Mouse (Mus musculus) forebrain, embryonic 11.5 days (tissue): ENCODE measurements around the gene Gm44973. TPM values are rescaled to one million over a fixed set of nuclear protein-coding genes. Genes with fewer than 3 reads are reported as not detected.
A peak's percentile ranks its signal among the peaks of the same experiment; 100 is the strongest.
"Not testable (repeated sequence)": the region's sequence is repeated elsewhere in the genome, so short reads cannot be mapped to it uniquely, and the experiment has no call there.

Source experiments
- ATAC-seq: fragments of 200-750 bp; cut with Nextera tagmentation; replicated peaks from 2 replicates; pipeline ENCODE4 v1.8.0; 2017; ENCODE audit warnings: moderate TSS enrichment; ENCODE audit not compliant: low FRiP score
- DNase-seq: peaks from one replicate; pipeline ENCODE4 v3.0.0-alpha.2; 2017; ENCODE audit warnings: low spot score
- H3K27ac ChIP-seq: fragments of 300-500 bp; sonication (generic); 2 replicates; pipeline ENCODE4 v1.5.1; 2014; ENCODE audit warnings: low read depth, low read length
- H3K27me3 ChIP-seq: fragments of 300-500 bp; sonication (generic); 2 replicates; pipeline ENCODE4 v1.6.1; 2014; ENCODE audit warnings: mild to moderate bottlenecking, low read length, mixed read lengths; ENCODE audit not compliant: control insufficient read depth, insufficient read depth
- H3K36me3 ChIP-seq: fragments of 300-500 bp; sonication (generic); 2 replicates; pipeline ENCODE4 v1.6.1; 2014; ENCODE audit warnings: mild to moderate bottlenecking, low read length, moderate library complexity, mixed read lengths; ENCODE audit not compliant: control insufficient read depth, insufficient read depth
- H3K4me1 ChIP-seq: fragments of 300-500 bp; sonication (generic); replicated peaks from 2 replicates; pipeline ENCODE4 v1.6.1; 2014; ENCODE audit warnings: low read length, mixed read lengths; ENCODE audit not compliant: control insufficient read depth, insufficient read depth
- H3K4me2 ChIP-seq: fragments of 300-500 bp; sonication (generic); 2 replicates; pipeline ENCODE4 v1.6.1; 2014; ENCODE audit warnings: low read depth, mild to moderate bottlenecking, low read length, moderate library complexity, mixed read lengths; ENCODE audit not compliant: severe bottlenecking
- H3K4me3 ChIP-seq: fragments of 300-500 bp; sonication (generic); 2 replicates; pipeline ENCODE4 v1.5.1; 2014; ENCODE audit warnings: low read depth, low read length
- H3K9ac ChIP-seq: fragments of 300-500 bp; sonication (generic); 2 replicates; pipeline ENCODE4 v1.6.1; 2014; ENCODE audit warnings: low read length
- H3K9me3 ChIP-seq: fragments of 300-500 bp; sonication (generic); 2 replicates; pipeline ENCODE4 v1.6.1; 2016; ENCODE audit warnings: low read length, mixed read lengths; ENCODE audit not compliant: control insufficient read depth
- WGBS: fragments of 180-500 bp; shearing (Covaris S2); extraction: QIAGEN DNeasy Blood & Tissue Kit; methylation state at CpG from one replicate; pipeline ENCODE4 v1.1.7; 2014; 5-methylcytosine and 5-hydroxymethylcytosine counted together
- polyA plus RNA-seq: library from polyadenylated mRNA; unstranded; fragments of >200 nt; fragmentation: Nextera tagmentation; extraction: Ambion mirVana; gene quantifications from 2 replicates; pipeline ENCODE4 v1.2.1, GENCODE M21; 2014

Gene Gm44973
- polyA plus RNA-seq, 1 experiment from 2014 or later: 0.23 TPM

DNA sequence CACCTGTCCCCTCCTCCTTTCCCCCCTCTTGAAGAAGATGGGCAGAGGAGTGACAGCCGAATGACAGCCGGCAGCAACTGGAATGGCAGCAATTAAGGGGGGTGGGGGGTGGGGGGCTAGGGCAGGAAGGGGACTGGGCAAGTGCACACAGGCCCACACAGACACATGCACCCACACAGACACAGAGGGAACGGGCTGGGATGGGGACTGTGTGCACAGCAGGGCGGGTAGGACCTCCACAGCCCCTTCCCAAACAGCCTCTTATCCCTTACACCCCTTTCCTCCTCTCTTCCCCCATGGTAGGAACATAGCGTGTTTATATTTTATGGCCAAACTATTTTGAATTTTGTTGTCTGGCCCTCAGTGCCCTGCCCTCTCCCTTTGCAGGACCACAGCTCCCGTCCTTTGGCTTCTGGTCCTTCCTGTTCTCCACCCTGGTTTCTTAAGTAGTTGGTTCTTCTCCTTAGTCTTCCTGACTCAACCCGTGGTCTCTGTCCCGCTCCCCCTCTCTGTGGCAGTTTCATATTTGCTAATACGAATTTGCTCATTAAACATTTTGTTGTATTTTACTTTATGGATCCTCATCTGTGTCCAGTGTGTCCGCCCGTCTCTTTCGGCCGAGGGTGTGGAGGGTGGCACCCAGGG lies 64.2 kb downstream of the Gm44973 start:
- not testable (repeated sequence) for H3K4me1 ChIP-seq, DNase-seq, H3K27me3 ChIP-seq, H3K9me3 ChIP-seq
- Histone ChIP-seq H3K27ac (peak overlapping the region; percentile 53; the same call in 1 of the 2 replicates), H3K4me2 (peak overlapping the region; percentile 87; the same call in 1 of the 2 replicates), H3K36me3 (peaks cover 17% of the 10 kb centered on the region), H3K9ac (peak overlapping the region; percentile 35; the same call in 1 of the 2 replicates), H3K4me3 (peak overlapping the region; percentile 96)
- 54% methylated on average over 10 of the region's 13 CpGs for WGBS
- peak; percentile 45 for ATAC-seq

DNA sequence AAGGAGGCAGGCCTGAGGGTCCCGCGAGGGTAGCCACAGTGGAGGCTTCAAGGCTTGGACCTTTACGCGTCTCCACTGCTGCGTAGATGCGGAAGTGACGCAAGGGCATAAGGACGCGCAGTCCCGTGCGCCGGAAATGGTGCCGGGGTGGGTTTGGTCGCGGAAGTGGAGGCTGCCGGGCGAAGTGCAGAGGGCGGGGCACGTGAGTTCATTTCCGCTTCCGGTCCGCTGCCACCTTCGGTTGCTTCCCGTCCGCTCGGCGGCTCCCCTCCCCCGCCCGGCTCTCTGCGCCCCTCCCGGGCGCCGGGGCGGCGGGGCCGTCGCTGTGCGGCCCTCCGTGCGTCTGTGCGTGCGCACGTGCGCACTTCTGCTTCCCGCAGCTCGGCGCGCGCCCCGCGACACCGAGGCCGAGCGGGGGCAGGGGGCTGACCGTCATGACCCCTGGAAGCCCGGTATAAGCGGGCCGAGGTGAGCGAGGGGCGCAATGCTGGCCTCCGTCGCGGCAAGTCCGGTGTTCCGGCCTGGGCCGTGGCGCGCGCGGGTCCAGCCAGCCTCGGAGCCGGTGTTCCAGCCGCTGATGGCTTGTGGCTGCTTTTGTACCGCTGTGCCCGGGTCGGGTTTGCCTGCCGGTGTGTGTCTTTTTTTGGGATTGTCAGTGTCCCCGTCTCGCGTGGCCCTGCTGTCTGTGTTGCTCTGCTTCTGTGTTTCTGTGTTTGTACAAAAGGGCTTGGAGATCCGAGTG lies 64.9 kb downstream of the Gm44973 start, which contains the start of gene Epn1:
Gene Epn1, plus strand, starts transcription at position 226 of the 742 bp plus-strand sequence.
- peak within 1 kb of the TSS; percentile 95 for H3K9ac ChIP-seq
- H3K9me3 ChIP-seq: no peaks in the 10 kb centered on the region
- H3K36me3 ChIP-seq: peaks cover 19% of the 10 kb centered on the region
- H3K4me1 ChIP-seq: no peaks in the 10 kb centered on the region
- peak; percentile 98 for ATAC-seq
- H3K27ac ChIP-seq: peak within 1 kb of the TSS; percentile 76
- WGBS: under 1% methylated on average over 68 of the region's 81 CpGs
- peak within 1 kb of the TSS; percentile 87 for H3K4me2 ChIP-seq
- DNase-seq: peak; percentile 98
- peak within 1 kb of the TSS; percentile 96 for H3K4me3 ChIP-seq
- no peaks in the 10 kb centered on the region for H3K27me3 ChIP-seq

DNA sequence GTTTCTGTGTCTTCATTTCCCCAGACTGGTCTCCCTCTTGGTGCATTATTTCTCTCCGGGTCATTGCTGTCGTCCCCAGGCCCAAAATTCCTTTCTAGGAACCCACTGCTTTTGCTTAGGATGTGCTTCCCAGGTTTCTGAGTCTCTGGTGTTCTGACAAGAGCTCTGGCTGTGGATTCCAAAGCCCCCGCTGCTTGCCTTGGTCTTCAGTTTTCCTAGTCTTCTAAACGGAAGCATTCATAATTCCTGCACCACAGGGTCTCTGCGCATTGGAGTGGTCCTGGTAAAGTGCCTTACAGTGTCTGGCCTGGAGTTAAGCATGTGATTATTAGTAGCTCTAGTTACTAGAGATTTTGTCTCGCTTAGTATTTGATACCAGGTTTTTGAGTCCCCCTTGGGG lies 65.5 kb downstream of the Gm44973 start:
- Histone ChIP-seq H3K27ac (0 out of 2 replicates have a peak overlapping the region, but pooled peaks have one; percentile 76), H3K9ac (peak overlapping the region; percentile 95), H3K4me3 (peak overlapping the region; percentile 96), H3K4me1 (no peaks in the 10 kb centered on the region), H3K36me3 (peaks cover 19% of the 10 kb centered on the region), H3K9me3 (no peaks in the 10 kb centered on the region), H3K27me3 (no peaks in the 10 kb centered on the region), H3K4me2 (peak overlapping the region; percentile 87)
- no peak for ATAC-seq
- 22% methylated on average over 6 of the region's 6 CpGs for WGBS
- peak; percentile 48 for DNase-seq

DNA sequence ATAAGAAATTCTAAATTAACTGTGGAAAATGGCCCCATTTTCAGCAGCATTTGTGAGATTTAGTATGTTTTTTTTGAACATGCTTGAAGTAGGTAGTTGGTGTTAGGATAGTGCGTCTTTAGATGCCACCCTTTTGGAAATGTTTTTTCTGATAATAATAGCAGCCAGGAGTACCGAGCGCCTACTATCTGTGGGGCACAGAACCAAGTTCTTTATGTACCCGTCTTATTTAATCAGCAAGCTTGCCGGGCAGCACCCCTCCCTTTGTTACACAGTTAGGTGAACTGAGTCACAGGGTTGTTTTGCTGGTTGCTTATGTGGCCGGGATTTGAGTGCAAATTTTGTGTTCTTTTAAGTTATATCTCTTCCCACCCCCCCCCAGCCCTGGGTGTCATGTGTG lies 65.9 kb downstream of the Gm44973 start:
- H3K9ac ChIP-seq: no peak overlapping the region; the same call in 1 of the 2 replicates

DNA sequence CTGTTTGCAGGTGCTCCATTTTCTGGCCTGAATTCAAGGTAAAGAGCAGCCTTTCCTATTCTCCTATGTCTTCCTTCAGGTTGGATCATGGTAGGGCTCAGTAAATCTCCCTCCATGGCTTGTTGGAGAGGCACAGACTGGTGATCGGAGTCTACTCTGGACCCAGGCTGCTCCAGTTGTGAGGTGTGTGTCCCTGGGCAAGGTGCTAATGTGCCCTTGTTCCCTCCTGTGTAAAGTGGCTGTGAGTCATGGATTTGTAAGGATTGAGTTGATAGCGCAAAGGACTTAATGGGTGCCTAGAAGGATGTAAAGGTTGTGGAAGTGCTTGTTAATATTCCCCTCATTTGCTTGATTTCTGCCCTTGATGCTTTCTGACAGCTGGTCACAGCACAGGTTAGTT lies 66.6 kb downstream of the Gm44973 start:
- 91% methylated on average over 2 of the region's 2 CpGs for WGBS
- no peak for DNase-seq
- Histone ChIP-seq H3K9ac (no peak overlapping the region), H3K27ac (no peak overlapping the region), H3K9me3 (no peaks in the 10 kb centered on the region), H3K27me3 (no peaks in the 10 kb centered on the region), H3K4me2 (no peak overlapping the region), H3K4me3 (peak overlapping the region; percentile 96; the same call in 1 of the 2 replicates), H3K36me3 (peaks cover 12% of the 10 kb centered on the region; the same call in 1 of the 2 replicates), H3K4me1 (no peaks in the 10 kb centered on the region)
- no peak for ATAC-seq

More for the DNA sequence above, 65.9 kb downstream of the Gm44973 start:
- Histone ChIP-seq H3K4me3 (peak overlapping the region; percentile 96), H3K27ac (no peak overlapping the region), H3K9me3 (no peaks in the 10 kb centered on the region), H3K4me1 (no peaks in the 10 kb centered on the region), H3K36me3 (peaks cover 19% of the 10 kb centered on the region), H3K4me2 (peak overlapping the region; percentile 87; the same call in 1 of the 2 replicates), H3K27me3 (no peaks in the 10 kb centered on the region)
- peak; percentile 46 for DNase-seq
- no peak for ATAC-seq
- WGBS: 80% methylated on average over 6 of the region's 6 CpGs

Other genes starting within 250 kb of the Gm44973 start
- not detected in 2 replicates for gene Fam71e2, start 244.2 kb upstream of the Gm44973 start, polyA plus RNA-seq
- 0.19 TPM in 1 of 2 replicates, not detected in the other for gene Il11, start 232.6 kb upstream of the Gm44973 start, polyA plus RNA-seq
- not detected in 2 replicates for gene Tmem190, start 232.6 kb upstream of the Gm44973 start, polyA plus RNA-seq
- gene Tmem238, start 225.8 kb upstream of the Gm44973 start, polyA plus RNA-seq: 1.6 and 2.6 TPM in 2 replicates
- 203 and 220 TPM in 2 replicates for gene Rpl28, start 222.6 kb upstream of the Gm44973 start, polyA plus RNA-seq
- 476 and 526 TPM in 2 replicates for gene Ube2s, start 202.9 kb upstream of the Gm44973 start, polyA plus RNA-seq
- 2.2 and 3.0 TPM in 2 replicates for gene Shisa7, start 170.8 kb upstream of the Gm44973 start, polyA plus RNA-seq
- gene Isoc2b, start 145.2 kb upstream of the Gm44973 start, polyA plus RNA-seq: 2.0 and 3.2 TPM in 2 replicates
- 0.69 and 0.75 TPM in 2 replicates for gene Isoc2a, start 138.3 kb upstream of the Gm44973 start, polyA plus RNA-seq
- 0.56 and 0.59 TPM in 2 replicates for gene Gm36210, start 109.0 kb upstream of the Gm44973 start, polyA plus RNA-seq
- 4.8 and 5.0 TPM in 2 replicates for gene Zfp628, start 100.3 kb upstream of the Gm44973 start, polyA plus RNA-seq
- gene Nat14, start 93.5 kb upstream of the Gm44973 start, polyA plus RNA-seq: 10.8 and 12.6 TPM in 2 replicates
- gene Ssc5d, start 89.7 kb upstream of the Gm44973 start, polyA plus RNA-seq: 0.79 and 0.91 TPM in 2 replicates
- gene Sbk2, start 51.1 kb upstream of the Gm44973 start, polyA plus RNA-seq: 0.33 TPM in 1 of 2 replicates, not detected in the other
- 0.12 TPM in 1 of 2 replicates, not detected in the other for gene Sbk3, start 44.3 kb upstream of the Gm44973 start, polyA plus RNA-seq
- 58.5 and 60.0 TPM in 2 replicates for gene Zfp579, start 19.3 kb upstream of the Gm44973 start, polyA plus RNA-seq
- gene Zfp524, start 1.1 kb upstream of the Gm44973 start, polyA plus RNA-seq: 9.5 and 11.1 TPM in 2 replicates
- 67.0 and 68.3 TPM in 2 replicates for gene Fiz1, start 799 bp upstream of the Gm44973 start, polyA plus RNA-seq
- 6.7 and 7.3 TPM in 2 replicates for gene Zfp865, start 4.9 kb downstream of the Gm44973 start, polyA plus RNA-seq
- gene Ccdc106, start 5.1 kb downstream of the Gm44973 start, polyA plus RNA-seq: 7.2 and 7.8 TPM in 2 replicates
- gene 4632433K11Rik, start 18.6 kb downstream of the Gm44973 start, polyA plus RNA-seq: not detected in 2 replicates
- 3.9 and 4.8 TPM in 2 replicates for gene Zfp784, start 22.9 kb downstream of the Gm44973 start, polyA plus RNA-seq
- 44.6 and 51.4 TPM in 2 replicates for gene Zfp580, start 36.0 kb downstream of the Gm44973 start, polyA plus RNA-seq
- gene U2af2, start 46.6 kb downstream of the Gm44973 start, polyA plus RNA-seq: 222 and 236 TPM in 2 replicates
- gene Epn1, start 64.7 kb downstream of the Gm44973 start, polyA plus RNA-seq: 70.1 and 75.0 TPM in 2 replicates
- gene Rfpl4, start 101.5 kb downstream of the Gm44973 start, polyA plus RNA-seq: not detected in 2 replicates
- 0.19 and 0.27 TPM in 2 replicates for gene Rasl2-9, start 110.5 kb downstream of the Gm44973 start, polyA plus RNA-seq
- gene Vmn1r55, start 134.2 kb downstream of the Gm44973 start, polyA plus RNA-seq: not detected in 2 replicates
- gene Vmn1r56, start 181.3 kb downstream of the Gm44973 start, polyA plus RNA-seq: not detected in 2 replicates
- gene Vmn1r57, start 203.0 kb downstream of the Gm44973 start, polyA plus RNA-seq: not detected in 2 replicates